In genomic region chr4:45487681-45488081, GRCm38 (mm10) we compare ENCODE assay signal across 9 mouse cellular contexts. TPM values are rescaled to one million over a fixed set of nuclear protein-coding genes. Genes with fewer than 3 reads are reported as not detected.
DNase-seq lines count a peak whose midpoint lies in the region; ATAC-seq and TF ChIP-seq lines count a peak whose summit lies in the region.
"Had no signal": no experiment of that assay in that cellular context is flagged by ENCODE, and none has a peak within 500 bp of the region (broad histone marks: within the 10 kb centered on the region; RNA-seq: fewer than 3 reads in every experiment).

No protein-coding gene starts in this region.

- H3K4me3 ChIP-seq in kidney, embryonic 15.5 days (replicated peaks) = no peak overlapping the region
- no peak overlapping the region for H3K4me3 ChIP-seq in neural tube, embryonic 15.5 days (replicated peaks)
- H3K4me3 ChIP-seq: heart, adult 2 months had no signal

- no peak for TF ChIP-seq CTCF in brain, embryonic 14.5 days (IDR thresholded peaks at IDR 0.05; ENCODE audit: borderline replicate concordance, extremely low read depth, insufficient read depth, insufficient read length)

- no peak overlapping the region for H3K4me2 ChIP-seq in kidney, embryonic 15.5 days
- no peak overlapping the region for H3K4me2 ChIP-seq in neural tube, embryonic 15.5 days

- ATAC-seq in kidney, embryonic 15.5 days (replicated peaks; ENCODE audit: low FRiP score) = no peak
- ATAC-seq in neural tube, embryonic 15.5 days (ENCODE audit: low FRiP score) = 0 out of 2 replicates have a peak, but pooled peaks have one; percentile 18
- no peak for ATAC-seq in frontal cortex, adult (ENCODE audit: low TSS enrichment)

- peaks cover 80% of the 10 kb centered on the region for H3K4me1 ChIP-seq in kidney, embryonic 15.5 days
- H3K4me1 ChIP-seq in neural tube, embryonic 15.5 days = peaks cover 68% of the 10 kb centered on the region

- H3K9me3 ChIP-seq in kidney, embryonic 15.5 days (replicated peaks) = no peaks in the 10 kb centered on the region
- H3K9me3 ChIP-seq in neural tube, embryonic 15.5 days (replicated peaks) = no peaks in the 10 kb centered on the region

- TF ChIP-seq POLR2A in brain, embryonic 14.5 days (IDR thresholded peaks at IDR 0.05; ENCODE audit: borderline replicate concordance, extremely low read depth, insufficient read depth, insufficient read length, poor library complexity, severe bottlenecking) = no peak

- H3K36me3 ChIP-seq in kidney, embryonic 15.5 days = peaks cover 13% of the 10 kb centered on the region; the same call in 1 of the 2 replicates
- no peaks in the 10 kb centered on the region for H3K36me3 ChIP-seq in neural tube, embryonic 15.5 days

- no peak overlapping the region for H3K9ac ChIP-seq in kidney, embryonic 15.5 days
- H3K9ac ChIP-seq in neural tube, embryonic 15.5 days (replicated peaks) = no peak overlapping the region

- no peak overlapping the region for H3K27ac ChIP-seq in kidney, embryonic 15.5 days
- H3K27ac ChIP-seq in neural tube, embryonic 15.5 days (replicated peaks) = no peak overlapping the region
- H3K27ac ChIP-seq: heart, adult 2 months had no signal

- no peaks in the 10 kb centered on the region for H3K27me3 ChIP-seq in kidney, embryonic 15.5 days
- H3K27me3 ChIP-seq in neural tube, embryonic 15.5 days (replicated peaks) = no peaks in the 10 kb centered on the region

- DNase-seq in kidney, adult 18-20 months = peak; percentile 55
- peak; percentile 63 for DNase-seq in brain, embryonic 14.5 days (ENCODE audit: low read depth)
- peak; percentile 93 for DNase-seq in large intestine, adult 2 months (ENCODE audit: low read depth, low spot score)
- DNase-seq in urinary bladder, adult 18-20 months (ENCODE audit: low spot score in 2 of 2) = no peak
- DNase-seq in left cerebral cortex, adult 9 months (ENCODE audit: low spot score in 2 of 2) = no peak

- 42% methylated on average over 6 of the region's 6 CpGs for WGBS in kidney, embryonic 15.5 days
- WGBS in large intestine, adult 2 months = 7% methylated on average over 6 of the region's 6 CpGs
- WGBS in neural tube, embryonic 15.5 days = 29% methylated on average over 6 of the region's 6 CpGs

RNA-seq across cellular contexts. Expression of gene Shb, which starts 44.6 kb away (rescaled TPM):
- polyA plus RNA-seq in kidney, embryonic 15.5 days (2015; fragmentation: Nextera tagmentation; extraction: Ambion mirVana) = 3.8 and 4.9 TPM in 2 replicates
- polyA plus RNA-seq in brain, embryonic 14.5 days (2012; rRNA removed) = 36.4 and 47.2 TPM in 2 replicates
- 33.5 and 36.9 TPM in 2 replicates for polyA plus RNA-seq in large intestine, adult 2 months (2012; rRNA removed)
- polyA plus RNA-seq in neural tube, embryonic 15.5 days (2015; fragmentation: Nextera tagmentation; extraction: Ambion mirVana) = 3.9 and 4.7 TPM in 2 replicates

Comparison
In these comparisons a context has a peak if more than half of its experiments do, and no peak if none do; other contexts are left out.
1. DNase-seq: peak in kidney, adult 18-20 months (single experiment), brain, embryonic 14.5 days (single experiment) and large intestine, adult 2 months (single experiment); none in urinary bladder, adult 18-20 months (0 of 2) and left cerebral cortex, adult 9 months (0 of 2).